Mouse (Mus musculus) heart, embryonic 12.5 days (tissue): ENCODE measurements around the gene Cdk5rap3. TPM values are rescaled to one million over a fixed set of nuclear protein-coding genes. Genes with fewer than 3 reads are reported as not detected.

ENCODE experiments used
- ATAC-seq: fragments of 200-750 bp; cut with Nextera tagmentation; 2 replicates; pipeline ENCODE4 v1.8.0; 2017; ENCODE audit warnings: moderate TSS enrichment, moderate library complexity; ENCODE audit not compliant: insufficient number of reproducible peaks, low FRiP score
- H3K27ac ChIP-seq: fragments of 300-500 bp; sonication (generic); 2 replicates; pipeline ENCODE4 v1.5.1; 2016; ENCODE audit warnings: mild to moderate bottlenecking, moderate library complexity; ENCODE audit not compliant: poor library complexity, severe bottlenecking
- H3K27me3 ChIP-seq: fragments of 300-500 bp; sonication (generic); replicated peaks from 2 replicates; pipeline ENCODE4 v1.6.1; 2016; ENCODE audit warnings: mild to moderate bottlenecking, moderate library complexity
- H3K36me3 ChIP-seq: fragments of 300-500 bp; sonication (generic); 2 replicates; pipeline ENCODE4 v1.6.1; 2016; ENCODE audit warnings: mild to moderate bottlenecking, moderate library complexity
- H3K4me1 ChIP-seq: fragments of 300-500 bp; sonication (generic); replicated peaks from 2 replicates; pipeline ENCODE4 v1.6.1; 2016; ENCODE audit warnings: mild to moderate bottlenecking
- H3K4me2 ChIP-seq: fragments of 300-500 bp; sonication (generic); 2 replicates; pipeline ENCODE4 v1.6.1; 2016; ENCODE audit warnings: mild to moderate bottlenecking, moderate library complexity
- H3K4me3 ChIP-seq: fragments of 300-500 bp; sonication (generic); 2 replicates; pipeline ENCODE4 v1.5.1; 2016; ENCODE audit warnings: mild to moderate bottlenecking
- H3K9ac ChIP-seq: fragments of 300-500 bp; sonication (generic); 2 replicates; pipeline ENCODE4 v1.6.1; 2016; ENCODE audit warnings: mild to moderate bottlenecking, moderate library complexity
- H3K9me3 ChIP-seq: fragments of 300-500 bp; sonication (generic); replicated peaks from 2 replicates; pipeline ENCODE4 v1.6.1; 2016; ENCODE audit warnings: mild to moderate bottlenecking, moderate library complexity
- WGBS: fragments of 180-500 bp; shearing (Covaris S2); methylation state at CpG from one replicate; pipeline ENCODE4 v1.1.7; 2016; 5-methylcytosine and 5-hydroxymethylcytosine counted together
- polyA plus RNA-seq: library from polyadenylated mRNA; unstranded; fragments of >200 nt; fragmentation: Nextera tagmentation; extraction: Ambion mirVana; gene quantifications from 2 replicates; pipeline ENCODE4 v1.2.1, GENCODE M21; 2016

Cdk5rap3 gene
- polyA plus RNA-seq, result 52.3 and 58.0 TPM in 2 replicates

GRCm38 (mm10) chr11:96916044-96916884 is at the start of gene Cdk5rap3:
TSS of gene Cdk5rap3 (minus strand) at chr11:96916496.
- peak within 1 kb of the TSS; percentile 94 for H3K4me2 ChIP-seq
- peak; percentile 95 for ATAC-seq
- H3K9me3 ChIP-seq, result no peaks in the 10 kb centered on the region
- peaks cover 14% of the 10 kb centered on the region for H3K36me3 ChIP-seq
- 0 out of 2 replicates have a peak, but pooled peaks cover 3% of the 10 kb centered on the region for H3K27me3 ChIP-seq
- peak within 1 kb of the TSS; percentile 92 for H3K4me3 ChIP-seq
- peak within 1 kb of the TSS; percentile 87 for H3K9ac ChIP-seq
- H3K27ac ChIP-seq, result peak within 1 kb of the TSS; percentile 41; the same call in 1 of the 2 replicates
- H3K4me1 ChIP-seq, result peaks cover 12% of the 10 kb centered on the region
- under 1% methylated on average over 55 of the region's 55 CpGs for WGBS

- Histone ChIP-seq H3K9ac (no peak overlapping the region), H3K4me2 (no peak overlapping the region), H3K27me3 (no peaks in the 10 kb centered on the region), H3K27ac (no peak overlapping the region), H3K4me1 (peaks cover 25% of the 10 kb centered on the region), H3K36me3 (peaks cover 42% of the 10 kb centered on the region), H3K4me3 (no peak overlapping the region), H3K9me3 (no peaks in the 10 kb centered on the region)
- WGBS, result 20% methylated on average over 8 of the region's 8 CpGs
- peak; percentile 74; the same call in 1 of the 2 replicates for ATAC-seq
These were observed 47.3 kb upstream of the Cdk5rap3 start for GRCm38 (mm10) chr11:96963580-96963979.

DNA sequence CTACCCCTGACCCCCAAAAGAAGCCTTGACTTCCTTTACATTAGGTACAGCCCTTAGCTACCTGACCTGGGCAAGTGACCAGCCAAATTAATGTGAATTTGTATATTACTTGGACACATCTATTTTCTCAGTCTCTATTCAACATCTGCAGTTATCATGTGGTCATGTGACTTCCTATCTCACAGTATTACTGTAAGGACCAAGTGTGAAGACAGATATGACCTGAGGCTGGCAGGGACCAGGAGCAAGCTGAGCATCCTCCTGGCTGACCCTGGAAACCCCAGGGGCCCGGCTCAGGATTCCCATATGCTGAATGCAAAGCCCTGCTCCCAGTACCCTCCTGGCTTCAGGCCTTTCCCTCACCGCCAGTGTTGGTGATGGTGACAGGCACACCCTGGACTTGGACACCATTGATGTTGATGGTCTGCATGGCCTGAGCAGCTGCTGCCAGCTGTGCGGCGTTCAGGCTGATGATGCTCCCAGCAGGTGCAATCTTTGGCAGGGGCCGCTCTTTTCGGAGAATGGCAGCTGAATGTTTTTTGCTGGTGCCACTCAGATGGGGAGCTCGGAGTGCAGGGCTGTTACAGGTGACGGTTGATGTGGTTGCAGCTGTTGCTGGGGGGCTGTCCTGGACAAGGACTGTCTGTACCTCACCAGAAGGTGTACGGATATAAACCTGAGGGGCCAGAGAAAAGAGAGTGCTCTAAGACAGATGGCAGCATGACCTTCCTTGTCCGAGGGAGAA is 40.9 kb upstream of the Cdk5rap3 start:
- no peak overlapping the region for H3K27ac ChIP-seq
- no peaks in the 10 kb centered on the region for H3K27me3 ChIP-seq
- peaks cover 93% of the 10 kb centered on the region for H3K36me3 ChIP-seq
- 89% methylated on average over 10 of the region's 10 CpGs for WGBS
- H3K4me2 ChIP-seq, result no peak overlapping the region
- ATAC-seq, result no peak
- H3K9ac ChIP-seq, result no peak overlapping the region
- H3K4me1 ChIP-seq, result 0 out of 2 replicates have a peak, but pooled peaks cover 6% of the 10 kb centered on the region
- H3K4me3 ChIP-seq, result no peak overlapping the region
- no peaks in the 10 kb centered on the region for H3K9me3 ChIP-seq

- Histone ChIP-seq H3K27me3 (no peaks in the 10 kb centered on the region), H3K4me2 (no peak overlapping the region), H3K4me3 (no peak overlapping the region), H3K36me3 (peaks cover 93% of the 10 kb centered on the region), H3K9ac (no peak overlapping the region), H3K4me1 (0 out of 2 replicates have a peak, but pooled peaks cover 6% of the 10 kb centered on the region), H3K9me3 (no peaks in the 10 kb centered on the region), H3K27ac (no peak overlapping the region)
- peak; percentile 72 for ATAC-seq
- WGBS, result 63% methylated on average over 20 of the region's 20 CpGs
These were observed 39.9 kb upstream of the Cdk5rap3 start for GRCm38 (mm10) chr11:96956009-96956724.

GRCm38 (mm10) chr11:96955094-96955493 is 38.8 kb upstream of the Cdk5rap3 start:
- 83% methylated on average over 4 of the region's 4 CpGs for WGBS
- H3K4me1 ChIP-seq, result 0 out of 2 replicates have a peak, but pooled peaks cover 6% of the 10 kb centered on the region
- no peak overlapping the region for H3K27ac ChIP-seq
- H3K4me3 ChIP-seq, result no peak overlapping the region
- no peak overlapping the region for H3K9ac ChIP-seq
- no peaks in the 10 kb centered on the region for H3K9me3 ChIP-seq
- H3K36me3 ChIP-seq, result peaks cover 89% of the 10 kb centered on the region
- no peaks in the 10 kb centered on the region for H3K27me3 ChIP-seq
- ATAC-seq, result no peak
- H3K4me2 ChIP-seq, result no peak overlapping the region

- Histone ChIP-seq H3K27ac (no peak overlapping the region), H3K36me3 (peaks cover 73% of the 10 kb centered on the region), H3K9ac (no peak overlapping the region), H3K27me3 (no peaks in the 10 kb centered on the region), H3K4me2 (no peak overlapping the region), H3K4me1 (0 out of 2 replicates have a peak, but pooled peaks cover 6% of the 10 kb centered on the region), H3K9me3 (no peaks in the 10 kb centered on the region), H3K4me3 (no peak overlapping the region)
- ATAC-seq, result no peak
- WGBS, result 75% methylated on average over 6 of the region's 6 CpGs
These were observed 36.6 kb upstream of the Cdk5rap3 start for GRCm38 (mm10) chr11:96952896-96953295.

- H3K27ac ChIP-seq, result no peak overlapping the region
- H3K27me3 ChIP-seq, result no peaks in the 10 kb centered on the region
- no peak overlapping the region for H3K4me3 ChIP-seq
- H3K36me3 ChIP-seq, result peaks cover 68% of the 10 kb centered on the region
- no peaks in the 10 kb centered on the region for H3K9me3 ChIP-seq
- no peak overlapping the region for H3K4me2 ChIP-seq
- WGBS, result 86% methylated on average over 10 of the region's 10 CpGs
- no peak for ATAC-seq
- 0 out of 2 replicates have a peak, but pooled peaks cover 6% of the 10 kb centered on the region for H3K4me1 ChIP-seq
- H3K9ac ChIP-seq, result no peak overlapping the region
These were observed 36.1 kb upstream of the Cdk5rap3 start for GRCm38 (mm10) chr11:96952426-96952825.

DNA sequence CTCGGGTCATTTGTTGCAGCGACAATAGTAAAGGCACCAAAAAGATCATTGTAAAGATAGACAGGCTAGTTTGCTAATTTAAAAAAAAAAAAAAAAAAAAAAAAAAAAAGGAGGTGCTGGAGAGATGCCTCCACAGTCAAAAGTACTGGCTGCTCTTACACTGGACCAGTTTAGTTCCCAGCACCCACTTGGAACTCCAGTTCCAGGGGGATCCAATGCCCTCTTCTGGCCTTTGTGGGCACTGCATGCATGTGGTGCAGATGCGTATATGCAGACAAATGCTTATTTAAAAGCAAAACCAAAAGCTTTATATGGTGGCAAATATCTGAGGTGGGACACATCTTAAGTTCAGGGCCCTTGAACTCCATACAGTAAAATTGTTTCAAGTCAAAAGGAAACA is 34.5 kb upstream of the Cdk5rap3 start:
- WGBS, result 89% methylated on average over 3 of the region's 3 CpGs

GRCm38 (mm10) chr11:96947849-96948248 is 31.6 kb upstream of the Cdk5rap3 start:
- H3K4me1 ChIP-seq, result peaks cover 15% of the 10 kb centered on the region; the same call in 1 of the 2 replicates
- H3K9me3 ChIP-seq, result no peaks in the 10 kb centered on the region
- H3K9ac ChIP-seq, result no peak overlapping the region
- ATAC-seq, result peak; percentile 51; the same call in 1 of the 2 replicates
- no peaks in the 10 kb centered on the region for H3K27me3 ChIP-seq
- no peak overlapping the region for H3K4me3 ChIP-seq
- no peak overlapping the region for H3K4me2 ChIP-seq
- no peak overlapping the region for H3K27ac ChIP-seq
- H3K36me3 ChIP-seq, result peaks cover 24% of the 10 kb centered on the region
- WGBS, result 66% methylated on average over 4 of the region's 4 CpGs

More for the DNA sequence above, 34.5 kb upstream of the Cdk5rap3 start:
- H3K27me3 ChIP-seq, result no peaks in the 10 kb centered on the region
- H3K9me3 ChIP-seq, result no peaks in the 10 kb centered on the region
- H3K4me1 ChIP-seq, result 0 out of 2 replicates have a peak, but pooled peaks cover 2% of the 10 kb centered on the region
- H3K9ac ChIP-seq, result no peak overlapping the region
- H3K36me3 ChIP-seq, result peaks cover 51% of the 10 kb centered on the region
- H3K27ac ChIP-seq, result no peak overlapping the region
- no peak overlapping the region for H3K4me3 ChIP-seq
- no peak for ATAC-seq
- H3K4me2 ChIP-seq, result no peak overlapping the region

DNA sequence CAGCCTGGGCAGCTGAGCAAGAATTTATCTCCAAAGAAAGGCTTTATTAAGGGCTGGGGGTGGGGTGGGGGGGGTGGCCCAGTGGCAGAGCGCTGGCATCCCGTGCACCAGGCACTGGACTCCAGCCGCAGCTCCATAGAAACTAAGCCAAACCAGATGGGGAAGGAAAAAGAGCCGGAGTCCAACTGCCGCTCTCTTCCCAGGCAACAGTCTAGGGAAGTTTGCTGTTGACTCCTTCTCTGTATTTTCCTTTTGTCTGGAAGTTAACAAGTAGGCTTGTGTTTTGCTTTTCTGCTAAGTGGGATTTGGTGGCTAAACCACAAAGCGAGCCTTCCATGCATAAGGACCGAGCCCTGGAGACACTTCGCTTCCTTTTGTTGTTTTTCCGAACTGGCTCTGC is 30.2 kb upstream of the Cdk5rap3 start:
- no peak overlapping the region for H3K4me3 ChIP-seq
- peaks cover 15% of the 10 kb centered on the region; the same call in 1 of the 2 replicates for H3K4me1 ChIP-seq
- no peaks in the 10 kb centered on the region for H3K9me3 ChIP-seq
- no peaks in the 10 kb centered on the region for H3K27me3 ChIP-seq
- WGBS, result 79% methylated on average over 9 of the region's 9 CpGs
- no peak overlapping the region for H3K9ac ChIP-seq
- H3K36me3 ChIP-seq, result peaks cover 11% of the 10 kb centered on the region
- H3K27ac ChIP-seq, result 0 out of 2 replicates have a peak overlapping the region, but pooled peaks have one; percentile 3
- H3K4me2 ChIP-seq, result peak overlapping the region; percentile 18; the same call in 1 of the 2 replicates
- no peak for ATAC-seq
